Mouse (Mus musculus): ENCODE data around the gene 1110002E22Rik. TPM values are rescaled to one million over a fixed set of nuclear protein-coding genes. Genes with fewer than 3 reads are reported as not detected.

The 1110002E22Rik gene
- 0.01 and 0.08 TPM in 2 replicates for polyA plus RNA-seq (2014; fragmentation: Nextera tagmentation; extraction: Ambion mirVana)

DNA sequence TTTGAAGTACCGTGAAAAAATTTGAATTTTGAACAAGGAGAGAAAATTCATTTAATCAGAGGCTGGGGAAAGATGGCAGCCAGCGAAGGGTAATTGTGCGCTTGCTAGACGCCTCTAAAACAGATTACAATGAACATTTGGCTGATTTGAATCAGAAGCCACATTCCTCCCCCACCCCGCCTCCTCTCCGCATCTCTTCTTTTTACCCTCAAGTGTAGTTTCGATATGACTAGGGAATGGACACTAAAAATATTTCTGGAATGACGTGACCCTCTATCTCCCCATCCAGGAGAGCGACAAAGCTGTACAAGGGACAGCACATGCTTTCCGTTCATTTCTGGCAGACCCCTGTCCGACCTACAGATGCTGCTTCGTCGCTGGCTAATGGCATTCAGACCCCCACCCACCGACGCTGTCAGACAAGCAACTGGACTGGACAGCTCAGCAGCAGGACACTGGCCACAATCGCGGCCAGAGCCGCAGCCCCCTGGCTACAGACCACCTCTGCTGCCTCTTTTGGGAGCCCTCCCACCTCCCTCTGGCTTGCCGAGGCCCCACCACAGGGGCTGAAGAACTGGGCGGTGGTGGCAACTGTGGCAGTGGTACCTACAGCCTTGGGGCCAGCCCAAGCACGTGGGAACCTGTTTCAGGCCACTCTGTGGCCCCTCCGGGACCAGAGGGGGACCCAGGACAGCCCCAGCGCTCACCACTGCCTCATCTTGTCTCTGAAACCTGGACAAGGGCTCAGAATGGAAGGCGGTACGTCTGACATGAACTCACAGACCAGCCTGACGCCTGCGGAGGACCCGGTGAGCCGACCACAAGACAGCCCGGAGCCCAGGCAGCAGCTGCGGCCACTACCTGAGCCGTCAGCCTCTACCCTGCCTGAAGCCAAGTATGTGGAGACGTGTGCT lies at the start of gene 1110002E22Rik:
TSS of gene 1110002E22Rik (plus strand) at position 321 of the 914 bp plus-strand sequence.
- WGBS: 78% methylated on average over 33 of the region's 33 CpGs
- Histone ChIP-seq H3K27ac (ENCODE audit: low read depth, low read length) (no peak within 1 kb of the TSS), H3K4me3 (ENCODE audit: low read depth, low read length) (no peak within 1 kb of the TSS)

DNA sequence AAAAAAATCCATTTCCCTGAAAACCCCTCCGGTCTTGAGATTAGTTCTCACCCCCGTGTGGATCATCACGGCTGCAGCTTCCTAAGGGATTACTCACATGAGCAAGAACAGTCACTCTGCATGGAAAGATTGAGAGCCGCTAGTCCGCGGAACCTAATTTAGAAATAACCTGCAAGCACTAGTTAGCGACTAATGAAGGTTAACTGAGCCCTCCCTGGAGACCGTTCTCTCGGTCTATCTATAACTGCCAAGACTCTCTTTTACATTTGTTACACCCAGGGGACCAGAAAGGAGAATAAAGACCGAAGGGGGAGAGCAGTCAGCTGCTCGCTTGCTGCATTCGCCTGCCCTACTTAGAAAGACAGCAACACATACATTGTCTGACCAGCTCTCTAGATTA lies 48.0 kb upstream of the 1110002E22Rik start:
- Histone ChIP-seq H3K36me3 (ENCODE audit: control insufficient read depth, insufficient read depth, low read length) (no peaks in the 10 kb centered on the region), H3K27me3 (ENCODE audit: control insufficient read depth, insufficient read depth, low read length) (no peaks in the 10 kb centered on the region), H3K4me1 (ENCODE audit: control insufficient read depth, insufficient read depth, low read length) (no peaks in the 10 kb centered on the region), H3K9me3 (ENCODE audit: control insufficient read depth, low read length) (no peaks in the 10 kb centered on the region), H3K27ac (ENCODE audit: low read depth, low read length) (no peak overlapping the region), H3K4me3 (ENCODE audit: low read depth, low read length) (no peak overlapping the region), H3K9ac (ENCODE audit: low read length) (no peak overlapping the region), H3K4me2 (no peak overlapping the region)
- WGBS: 87% methylated on average over 12 of the region's 12 CpGs
- DNase-seq (ENCODE audit: low spot score, missing footprints) (peak; percentile 49), ATAC-seq (ENCODE audit: low FRiP score) (no peak)

More for the DNA sequence above, at the start of gene 1110002E22Rik:
- Histone ChIP-seq H3K27me3 (ENCODE audit: control insufficient read depth, insufficient read depth, low read length) (no peaks in the 10 kb centered on the region), H3K9ac (ENCODE audit: low read length) (no peak within 1 kb of the TSS), H3K36me3 (ENCODE audit: control insufficient read depth, insufficient read depth, low read length) (no peaks in the 10 kb centered on the region), H3K4me2 (no peak within 1 kb of the TSS), H3K9me3 (ENCODE audit: control insufficient read depth, low read length) (no peaks in the 10 kb centered on the region), H3K4me1 (ENCODE audit: control insufficient read depth, insufficient read depth, low read length) (no peaks in the 10 kb centered on the region)
- DNase-seq (ENCODE audit: low spot score, missing footprints) (peak; percentile 75), ATAC-seq (ENCODE audit: low FRiP score) (peak; percentile 39)

DNA sequence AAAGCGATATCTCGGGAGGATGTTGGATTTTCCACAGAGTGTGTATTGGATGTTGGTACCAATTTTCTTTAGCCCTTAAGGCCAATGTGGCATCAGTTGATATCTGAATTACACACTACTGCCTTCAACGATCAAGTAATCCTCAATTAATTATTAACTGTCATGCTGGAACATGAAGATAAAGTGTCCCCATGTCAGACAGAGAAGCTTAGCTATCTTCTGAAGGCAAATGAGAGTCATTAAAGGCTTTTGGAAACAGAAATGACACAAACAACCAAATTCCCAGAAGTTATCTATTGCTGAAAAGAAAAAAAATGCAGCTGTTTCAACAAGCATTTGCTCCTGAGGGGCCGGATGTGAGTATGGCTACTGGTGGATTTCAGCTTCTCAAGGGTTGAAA lies 42.8 kb upstream of the 1110002E22Rik start:
- Histone ChIP-seq H3K27ac (ENCODE audit: low read depth, low read length) (no peak overlapping the region), H3K4me3 (ENCODE audit: low read depth, low read length) (no peak overlapping the region), H3K4me1 (ENCODE audit: control insufficient read depth, insufficient read depth, low read length) (no peaks in the 10 kb centered on the region), H3K4me2 (no peak overlapping the region), H3K27me3 (ENCODE audit: control insufficient read depth, insufficient read depth, low read length) (no peaks in the 10 kb centered on the region), H3K9me3 (ENCODE audit: control insufficient read depth, low read length) (no peaks in the 10 kb centered on the region), H3K36me3 (ENCODE audit: control insufficient read depth, insufficient read depth, low read length) (no peaks in the 10 kb centered on the region), H3K9ac (ENCODE audit: low read length) (no peak overlapping the region)
- WGBS: 86% methylated on average over 4 of the region's 4 CpGs
- DNase-seq (ENCODE audit: low spot score, missing footprints) (peak; percentile 65), ATAC-seq (ENCODE audit: low FRiP score) (no peak)

DNA sequence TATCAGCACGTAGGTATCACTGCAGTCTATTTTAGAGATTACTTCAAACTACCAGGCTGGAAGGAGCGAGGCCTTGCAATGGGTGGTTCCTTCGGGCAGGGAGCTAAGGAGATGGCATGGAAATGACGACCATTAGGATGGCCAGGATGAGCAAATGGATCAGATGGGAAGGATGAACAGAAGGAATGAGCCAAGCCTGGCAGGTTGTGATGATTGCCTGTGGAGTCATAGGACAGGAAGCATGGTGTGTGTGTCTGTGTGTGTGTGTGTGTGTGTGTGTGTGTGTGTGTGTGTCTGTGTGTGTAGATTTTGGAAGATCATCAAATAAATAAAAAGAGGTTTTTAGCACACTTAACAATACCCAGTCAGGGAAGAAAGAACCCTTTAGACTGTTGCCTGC lies 42.2 kb upstream of the 1110002E22Rik start:
- 88% methylated on average over 4 of the region's 4 CpGs for WGBS
- H3K27me3 ChIP-seq (ENCODE audit: control insufficient read depth, insufficient read depth, low read length): no peaks in the 10 kb centered on the region
- no peak overlapping the region for H3K9ac ChIP-seq (ENCODE audit: low read length)
- no peak for ATAC-seq (ENCODE audit: low FRiP score)
- H3K36me3 ChIP-seq (ENCODE audit: control insufficient read depth, insufficient read depth, low read length): no peaks in the 10 kb centered on the region
- no peak overlapping the region for H3K27ac ChIP-seq (ENCODE audit: low read depth, low read length)
- H3K4me1 ChIP-seq (ENCODE audit: control insufficient read depth, insufficient read depth, low read length): no peaks in the 10 kb centered on the region
- no peak overlapping the region for H3K4me2 ChIP-seq
- H3K9me3 ChIP-seq (ENCODE audit: control insufficient read depth, low read length): no peaks in the 10 kb centered on the region
- DNase-seq (ENCODE audit: low spot score, missing footprints): peak; percentile 28
- no peak overlapping the region for H3K4me3 ChIP-seq (ENCODE audit: low read depth, low read length)

DNA sequence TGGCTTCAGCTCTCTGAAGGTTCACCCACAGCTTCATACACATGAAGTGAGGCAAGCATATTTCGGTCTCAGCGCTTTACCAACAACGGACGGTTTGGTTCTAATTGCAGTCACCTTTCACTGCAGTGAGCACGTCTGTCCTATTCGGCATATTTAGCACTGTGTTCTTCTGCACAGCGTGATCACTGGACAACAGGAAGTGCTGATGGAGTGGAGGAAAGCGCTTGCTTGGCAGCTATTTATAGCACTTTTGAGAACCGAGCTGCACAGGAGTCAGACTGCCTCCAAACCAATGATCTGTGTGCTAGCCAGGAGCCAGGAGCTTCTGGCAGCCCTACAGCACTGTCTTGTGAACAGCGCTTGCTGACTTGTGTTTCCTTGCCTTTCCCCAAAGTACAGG lies 38.6 kb upstream of the 1110002E22Rik start:
- H3K9ac ChIP-seq (ENCODE audit: low read length): no peak overlapping the region
- ATAC-seq (ENCODE audit: low FRiP score): no peak
- H3K4me2 ChIP-seq: no peak overlapping the region
- H3K27me3 ChIP-seq (ENCODE audit: control insufficient read depth, insufficient read depth, low read length): no peaks in the 10 kb centered on the region
- H3K4me3 ChIP-seq (ENCODE audit: low read depth, low read length): no peak overlapping the region
- WGBS: 84% methylated on average over 10 of the region's 10 CpGs
- no peaks in the 10 kb centered on the region for H3K36me3 ChIP-seq (ENCODE audit: control insufficient read depth, insufficient read depth, low read length)
- H3K27ac ChIP-seq (ENCODE audit: low read depth, low read length): no peak overlapping the region
- H3K4me1 ChIP-seq (ENCODE audit: control insufficient read depth, insufficient read depth, low read length): no peaks in the 10 kb centered on the region
- DNase-seq (ENCODE audit: low spot score, missing footprints): peak; percentile 62
- no peaks in the 10 kb centered on the region for H3K9me3 ChIP-seq (ENCODE audit: control insufficient read depth, low read length)

DNA sequence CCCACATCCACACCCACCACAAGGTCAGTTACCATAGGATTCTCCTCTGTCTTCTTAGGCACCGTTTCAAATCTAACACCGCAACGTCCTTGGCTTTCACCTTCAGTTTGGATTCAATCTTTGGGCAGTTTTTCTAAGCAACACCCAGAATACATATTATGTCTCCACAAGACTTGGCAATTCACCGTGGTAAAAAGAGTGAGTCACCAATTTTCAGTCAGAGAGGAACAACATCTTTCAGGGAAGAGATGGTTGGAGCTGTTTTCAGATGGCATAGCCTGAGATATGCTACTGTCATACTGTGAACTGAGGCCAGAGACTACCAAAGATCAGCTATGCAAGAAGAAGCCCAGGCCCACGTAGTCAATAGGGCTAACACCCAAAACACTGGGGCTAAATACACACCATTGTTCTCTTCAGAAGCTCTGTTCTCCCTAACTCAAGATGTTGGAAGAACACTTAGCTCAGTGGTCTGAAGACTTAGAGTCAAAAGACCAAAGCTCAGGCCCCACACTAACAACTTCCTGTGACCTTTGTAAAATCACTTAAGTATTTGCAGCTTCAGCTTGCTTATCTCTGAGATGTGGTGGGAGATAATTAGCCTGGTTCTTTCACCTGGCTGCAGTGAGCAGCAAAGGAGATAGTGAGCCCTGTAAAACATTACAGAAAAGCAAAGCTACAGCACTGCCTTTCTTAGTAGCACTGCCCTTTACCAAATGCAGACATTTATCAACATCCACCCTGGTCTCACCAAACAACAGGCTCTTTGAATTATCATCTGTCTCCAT lies 37.1 kb upstream of the 1110002E22Rik start:
- no peak overlapping the region for H3K4me3 ChIP-seq (ENCODE audit: low read depth, low read length)
- 87% methylated on average over 5 of the region's 5 CpGs for WGBS
- H3K9ac ChIP-seq (ENCODE audit: low read length): no peak overlapping the region
- no peaks in the 10 kb centered on the region for H3K9me3 ChIP-seq (ENCODE audit: control insufficient read depth, low read length)
- no peak overlapping the region for H3K27ac ChIP-seq (ENCODE audit: low read depth, low read length)
- no peaks in the 10 kb centered on the region for H3K4me1 ChIP-seq (ENCODE audit: control insufficient read depth, insufficient read depth, low read length)
- H3K4me2 ChIP-seq: no peak overlapping the region
- ATAC-seq (ENCODE audit: low FRiP score) (no peak), DNase-seq (ENCODE audit: low spot score, missing footprints) (no peak)
- no peaks in the 10 kb centered on the region for H3K36me3 ChIP-seq (ENCODE audit: control insufficient read depth, insufficient read depth, low read length)
- H3K27me3 ChIP-seq (ENCODE audit: control insufficient read depth, insufficient read depth, low read length): no peaks in the 10 kb centered on the region

DNA sequence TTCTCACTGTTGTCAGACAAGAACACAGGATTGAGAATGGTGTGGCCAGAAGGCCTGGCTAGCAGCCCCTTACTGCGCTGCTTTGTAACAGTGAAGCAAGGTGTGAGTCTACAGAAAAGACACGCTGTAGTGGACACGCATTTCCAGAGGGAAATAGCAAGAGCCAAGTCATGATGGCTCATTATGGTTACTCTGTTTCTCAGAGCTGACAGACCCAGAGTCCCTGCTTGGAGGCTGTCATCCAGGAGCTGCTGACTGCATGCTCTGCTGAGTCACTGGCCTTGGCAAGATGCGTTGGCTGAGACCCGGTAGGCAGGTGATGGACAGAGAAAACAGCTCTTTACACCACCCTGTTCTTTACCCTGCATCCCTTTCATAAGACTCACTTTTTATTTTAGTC lies 35.5 kb upstream of the 1110002E22Rik start:
- Histone ChIP-seq H3K9me3 (ENCODE audit: control insufficient read depth, low read length) (no peaks in the 10 kb centered on the region), H3K9ac (ENCODE audit: low read length) (no peak overlapping the region), H3K4me1 (ENCODE audit: control insufficient read depth, insufficient read depth, low read length) (no peaks in the 10 kb centered on the region), H3K4me3 (ENCODE audit: low read depth, low read length) (no peak overlapping the region), H3K27ac (ENCODE audit: low read depth, low read length) (no peak overlapping the region), H3K36me3 (ENCODE audit: control insufficient read depth, insufficient read depth, low read length) (no peaks in the 10 kb centered on the region), H3K27me3 (ENCODE audit: control insufficient read depth, insufficient read depth, low read length) (no peaks in the 10 kb centered on the region), H3K4me2 (no peak overlapping the region)
- ATAC-seq (ENCODE audit: low FRiP score) (no peak), DNase-seq (ENCODE audit: low spot score, missing footprints) (peak; percentile 35)
- WGBS: 90% methylated on average over 5 of the region's 5 CpGs

DNA sequence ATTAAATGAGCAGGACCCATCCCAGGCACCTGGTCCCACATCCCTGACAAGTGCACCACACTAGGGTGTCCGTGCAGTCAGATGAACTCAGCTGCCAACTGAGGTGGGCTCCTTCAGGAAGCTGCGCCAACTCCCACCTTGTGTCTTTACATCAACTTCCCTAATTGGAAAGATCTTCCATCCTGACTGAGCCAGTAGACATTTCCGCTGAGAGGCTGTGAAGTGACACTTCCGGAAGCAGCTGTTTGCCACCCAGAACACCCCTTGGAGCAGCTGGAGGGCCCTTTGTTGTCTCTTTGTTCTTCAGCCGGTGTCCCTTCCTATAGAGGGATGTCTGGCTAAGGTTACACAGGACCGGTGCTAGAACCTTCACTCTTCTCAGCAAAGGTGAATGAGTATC lies 34.3 kb upstream of the 1110002E22Rik start:
- Histone ChIP-seq H3K27me3 (ENCODE audit: control insufficient read depth, insufficient read depth, low read length) (no peaks in the 10 kb centered on the region), H3K36me3 (ENCODE audit: control insufficient read depth, insufficient read depth, low read length) (no peaks in the 10 kb centered on the region), H3K27ac (ENCODE audit: low read depth, low read length) (no peak overlapping the region), H3K9ac (ENCODE audit: low read length) (no peak overlapping the region), H3K4me1 (ENCODE audit: control insufficient read depth, insufficient read depth, low read length) (no peaks in the 10 kb centered on the region), H3K9me3 (ENCODE audit: control insufficient read depth, low read length) (no peaks in the 10 kb centered on the region), H3K4me2 (no peak overlapping the region), H3K4me3 (ENCODE audit: low read depth, low read length) (no peak overlapping the region)
- 91% methylated on average over 6 of the region's 6 CpGs for WGBS
- peak; percentile 44 for DNase-seq (ENCODE audit: low spot score, missing footprints)
- no peak for ATAC-seq (ENCODE audit: low FRiP score)

DNA sequence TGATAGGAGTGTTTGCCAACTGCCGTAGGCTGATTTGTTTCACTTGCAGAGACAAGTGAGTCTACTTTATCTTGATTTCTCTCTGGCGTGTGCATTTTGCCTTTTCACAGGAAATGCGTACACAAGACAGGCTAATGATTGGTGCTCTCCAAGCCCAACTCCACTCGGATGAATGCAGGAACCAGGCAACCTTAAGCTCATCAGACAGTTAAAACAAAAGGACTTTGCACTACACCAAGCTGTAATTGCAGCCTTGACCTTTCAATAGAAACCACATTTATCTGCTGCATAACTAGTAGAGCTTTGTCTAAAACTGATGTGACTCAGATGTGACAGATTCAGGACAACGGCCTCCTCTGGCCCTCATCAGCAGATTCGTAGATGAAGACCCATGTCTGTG lies 30.9 kb upstream of the 1110002E22Rik start:
- Histone ChIP-seq H3K4me2 (no peak overlapping the region), H3K27me3 (ENCODE audit: control insufficient read depth, insufficient read depth, low read length) (no peaks in the 10 kb centered on the region), H3K4me1 (ENCODE audit: control insufficient read depth, insufficient read depth, low read length) (no peaks in the 10 kb centered on the region), H3K36me3 (ENCODE audit: control insufficient read depth, insufficient read depth, low read length) (no peaks in the 10 kb centered on the region), H3K9me3 (ENCODE audit: control insufficient read depth, low read length) (no peaks in the 10 kb centered on the region), H3K27ac (ENCODE audit: low read depth, low read length) (no peak overlapping the region), H3K4me3 (ENCODE audit: low read depth, low read length) (no peak overlapping the region), H3K9ac (ENCODE audit: low read length) (no peak overlapping the region)
- DNase-seq (ENCODE audit: low spot score, missing footprints) (peak; percentile 45), ATAC-seq (ENCODE audit: low FRiP score) (no peak)
- WGBS: 83% methylated on average over 6 of the region's 6 CpGs

All from midbrain, embryonic 11.5 days (tissue).